Mouse (Mus musculus): ENCODE measurements around the gene Ankdd1b.

The Ankdd1b gene

DNA sequence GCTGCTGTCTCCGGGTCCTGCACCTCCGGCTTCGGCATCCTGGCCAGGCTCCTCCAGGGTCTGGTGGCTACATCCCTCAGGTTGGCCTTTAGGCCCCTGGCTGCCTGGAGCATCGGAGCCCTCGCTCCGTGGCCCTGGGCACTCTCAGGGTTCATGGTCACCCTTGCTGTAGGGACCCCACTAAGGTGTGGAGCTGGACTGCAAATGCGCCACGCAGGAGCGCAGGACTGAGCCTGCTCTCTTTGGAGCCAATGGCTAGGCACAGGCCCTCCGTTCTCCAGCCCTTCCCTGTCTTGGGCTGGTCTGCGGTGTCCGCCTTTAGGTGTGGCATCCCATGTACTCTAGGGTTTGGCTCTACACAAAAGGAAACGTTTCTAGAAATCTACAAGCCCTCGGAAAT, at the start of gene Ankdd1b:
Gene Ankdd1b, minus strand, starts transcription at position 242 of the 400 bp plus-strand sequence.
- no peak for DNase-seq (ENCODE audit: inconsistent ontology term)

DNA sequence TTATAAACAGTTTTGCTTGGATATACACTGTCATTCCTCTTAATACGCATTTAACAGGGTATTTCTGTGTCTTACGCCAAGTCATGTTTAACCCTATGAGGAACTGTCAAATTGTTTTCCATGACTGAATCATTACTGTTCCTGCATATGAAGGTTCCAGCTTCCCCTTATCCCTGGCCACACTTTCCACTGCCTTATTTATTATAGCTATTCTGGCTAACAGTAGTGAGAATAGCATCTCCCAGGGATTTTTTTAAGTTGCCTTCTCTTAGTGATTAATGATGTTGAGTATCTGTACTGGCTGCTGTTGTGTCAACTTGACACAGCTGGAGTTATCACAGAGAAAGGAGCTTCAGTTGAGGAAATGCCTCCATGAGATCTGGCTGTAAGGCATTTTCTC, 46.3 kb upstream of the Ankdd1b start:
- no peak for DNase-seq (ENCODE audit: inconsistent ontology term)

DNA sequence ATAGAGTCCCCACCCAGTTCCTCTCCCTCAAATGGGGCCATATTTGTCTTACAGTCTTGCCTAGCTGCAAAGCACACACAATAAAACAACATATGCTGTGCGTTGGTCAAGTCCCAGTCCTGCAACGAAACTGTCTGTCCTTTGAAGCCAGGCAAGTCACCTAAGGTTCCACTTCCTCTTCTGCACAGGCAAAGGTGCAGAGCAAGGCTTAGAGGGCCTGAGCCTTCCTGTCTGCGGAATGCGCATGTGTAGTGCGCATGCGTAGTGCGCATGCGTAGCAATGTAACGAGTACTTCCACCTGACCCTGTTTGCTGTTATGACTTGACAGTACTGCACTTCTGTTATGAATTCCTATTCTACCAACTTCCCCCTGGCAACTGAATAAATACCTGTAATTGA, 45.3 kb upstream of the Ankdd1b start:
- no peak for DNase-seq (ENCODE audit: inconsistent ontology term)

DNA sequence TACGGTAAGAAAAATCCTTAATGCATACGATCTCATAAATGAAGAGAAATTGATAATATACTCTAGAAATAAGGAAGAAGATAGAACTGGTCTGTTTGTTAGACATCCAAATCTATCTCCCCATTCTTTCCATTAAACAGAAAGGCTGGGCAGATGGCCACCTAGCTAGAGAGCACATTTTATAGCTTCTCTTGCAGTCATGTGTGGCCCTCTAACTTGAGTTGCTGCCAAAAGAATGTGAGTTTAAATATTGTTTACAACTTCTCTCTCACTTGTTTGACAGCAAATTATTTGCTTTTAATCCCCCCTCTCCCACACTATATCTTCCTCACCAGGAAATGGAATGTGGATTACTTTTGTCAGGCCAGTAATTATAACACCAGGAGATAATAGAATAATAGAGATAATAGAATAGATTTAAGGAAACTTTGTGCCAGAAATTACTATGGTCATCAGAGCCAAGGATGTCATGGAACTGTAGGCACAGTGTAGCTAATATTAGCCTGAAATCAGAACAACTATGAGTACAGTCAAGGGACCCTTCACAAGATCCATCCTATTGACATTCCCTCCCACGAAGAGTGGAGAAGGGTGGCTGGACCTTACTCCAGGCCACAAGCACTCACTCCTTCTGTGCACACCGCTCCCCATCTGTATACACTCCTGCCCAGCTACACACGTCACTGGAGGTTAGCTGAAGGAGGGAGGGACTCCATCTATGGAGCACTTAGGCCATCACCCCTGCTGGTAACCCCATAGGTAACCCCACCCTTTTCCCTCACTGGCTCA, 43.4 kb upstream of the Ankdd1b start:
- no peak for DNase-seq (ENCODE audit: inconsistent ontology term)

DNA sequence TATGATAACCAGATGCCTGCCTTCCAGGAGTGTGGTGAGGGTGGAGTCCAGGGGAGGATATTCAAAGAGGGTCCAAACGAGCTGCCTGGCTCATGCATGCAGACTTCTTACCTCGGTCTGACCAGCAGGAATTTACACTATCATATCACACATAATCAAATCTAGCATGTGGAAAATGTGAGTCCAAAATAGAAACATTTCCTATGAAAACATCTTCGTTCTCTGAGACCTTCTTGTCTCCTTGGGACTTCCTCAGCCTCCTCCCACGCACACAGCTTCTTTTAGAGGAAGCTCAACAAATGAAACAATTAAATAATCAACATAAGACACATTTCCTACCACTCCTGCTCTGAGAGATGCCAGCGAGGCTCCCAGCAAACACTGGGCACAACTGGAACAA, 40.9 kb upstream of the Ankdd1b start:
- no peak for DNase-seq (ENCODE audit: inconsistent ontology term)

DNA sequence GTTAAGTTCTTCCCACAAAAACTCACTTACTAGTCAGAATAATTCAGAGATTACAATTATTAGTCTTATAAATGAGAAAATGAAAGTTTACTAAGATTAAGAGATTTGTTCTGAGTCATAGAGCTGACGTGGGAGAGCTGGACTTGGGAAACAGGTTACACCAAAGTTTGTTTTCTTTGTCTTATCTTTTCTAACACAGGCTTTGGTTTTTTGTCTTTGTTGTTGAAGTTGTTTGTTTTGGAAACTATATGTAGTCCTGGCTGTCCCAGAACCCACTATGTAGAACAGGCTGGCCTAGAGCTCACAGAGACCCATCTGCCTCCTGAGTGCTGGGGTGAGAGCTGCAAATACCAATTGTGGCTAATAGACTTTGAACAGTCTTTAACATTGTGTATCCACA, 40.3 kb upstream of the Ankdd1b start:
- no peak for DNase-seq (ENCODE audit: inconsistent ontology term)

DNA sequence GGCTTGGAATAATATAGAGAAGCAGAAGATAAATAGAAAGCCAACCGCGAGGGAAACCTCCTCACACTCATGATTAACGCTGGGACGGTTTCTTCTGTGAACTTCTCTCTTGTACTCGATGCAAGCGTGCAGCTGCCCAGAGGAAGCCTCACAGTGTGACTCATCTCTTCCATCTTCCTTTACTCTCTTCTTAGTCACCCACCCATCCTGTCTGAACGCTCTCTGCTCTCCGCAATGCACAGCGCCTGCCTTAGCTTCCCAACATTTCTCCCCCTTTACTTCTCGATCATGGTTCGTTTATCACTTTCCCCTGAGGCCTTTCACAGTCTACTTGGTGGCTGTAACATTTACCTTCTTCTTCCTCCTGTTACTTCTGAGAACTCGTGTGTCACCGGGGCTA, 39.6 kb upstream of the Ankdd1b start:
- peak; percentile 24 for DNase-seq (ENCODE audit: inconsistent ontology term)

DNA sequence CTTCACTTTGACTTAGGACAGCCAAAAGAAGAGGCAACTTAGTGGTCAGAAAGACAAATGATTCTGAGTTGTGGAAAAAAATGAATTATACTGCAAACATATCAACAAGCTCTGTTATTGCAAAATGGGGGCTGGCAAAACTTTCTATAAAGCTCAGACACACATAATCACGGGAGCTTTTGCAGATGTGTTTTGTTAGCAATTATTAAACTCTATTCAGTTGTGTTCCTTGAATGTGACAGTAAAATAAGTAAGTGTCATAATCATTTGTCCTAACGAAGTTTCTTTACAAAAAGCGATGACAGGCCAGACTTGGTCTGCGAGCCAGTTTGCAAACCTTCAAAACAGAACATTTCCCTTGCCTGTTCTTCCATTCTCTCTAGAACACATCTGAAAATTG, 36.5 kb upstream of the Ankdd1b start:
- no peak for DNase-seq (ENCODE audit: inconsistent ontology term)

DNA sequence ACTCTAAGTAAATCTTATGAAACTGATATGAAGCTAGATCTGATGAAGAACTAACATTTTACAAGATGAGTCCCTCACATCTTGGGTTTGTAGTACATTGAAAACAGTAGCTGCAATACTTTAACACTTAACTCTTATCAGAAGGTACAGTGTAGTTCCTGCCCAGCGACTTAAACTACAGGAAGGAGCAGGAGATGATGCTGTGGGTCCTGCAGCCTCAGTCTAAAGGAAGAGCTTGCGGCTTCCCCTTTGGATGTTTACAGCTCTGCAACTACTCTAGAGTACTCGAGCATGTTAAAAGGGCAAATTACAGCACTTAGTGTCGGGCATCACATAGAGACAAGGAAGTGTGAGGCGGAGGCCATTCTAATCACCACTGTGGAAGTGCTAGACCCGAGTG, 35.3 kb upstream of the Ankdd1b start:
- DNase-seq (ENCODE audit: inconsistent ontology term), result no peak

DNA sequence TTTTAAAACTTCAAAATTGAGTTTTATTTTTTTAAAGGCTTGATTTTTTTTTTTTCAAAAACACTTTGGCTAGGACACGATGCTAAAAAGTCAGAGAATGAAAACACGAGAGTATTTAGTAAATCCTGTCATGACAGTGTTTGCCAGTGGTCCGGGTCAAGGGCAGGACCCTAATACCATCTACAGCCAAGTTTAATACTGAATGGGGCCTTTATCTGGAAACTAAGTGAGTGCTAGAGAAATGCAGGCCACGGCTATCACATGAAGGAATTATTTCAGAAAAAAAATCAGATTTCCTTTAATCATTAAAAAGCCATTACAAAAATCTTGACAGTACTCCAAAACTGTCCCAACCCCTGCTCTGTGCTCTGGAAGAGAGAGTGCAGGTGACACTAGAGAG, 34.7 kb upstream of the Ankdd1b start:
- DNase-seq (ENCODE audit: inconsistent ontology term), result no peak

DNA sequence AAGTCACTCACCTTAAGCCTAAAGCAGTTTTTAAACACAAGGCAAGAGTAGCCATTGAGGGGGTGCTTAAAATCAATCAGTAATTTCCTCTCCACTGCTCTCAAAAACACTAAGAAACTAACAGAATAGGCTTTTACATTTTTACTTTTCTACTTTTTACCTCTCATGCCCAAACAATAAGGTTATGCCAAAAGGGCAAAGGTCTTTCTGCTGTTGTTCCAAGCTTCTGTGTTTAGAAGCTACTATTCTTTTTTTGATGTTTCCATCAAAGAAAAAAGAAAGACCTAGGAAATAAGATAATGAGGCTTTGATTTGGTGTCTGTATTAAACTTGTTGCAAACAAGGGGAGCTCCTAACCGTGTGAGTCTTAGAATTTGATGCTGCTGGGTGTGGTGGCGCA, 28.9 kb upstream of the Ankdd1b start:
- no peak for DNase-seq (ENCODE audit: inconsistent ontology term)

DNA sequence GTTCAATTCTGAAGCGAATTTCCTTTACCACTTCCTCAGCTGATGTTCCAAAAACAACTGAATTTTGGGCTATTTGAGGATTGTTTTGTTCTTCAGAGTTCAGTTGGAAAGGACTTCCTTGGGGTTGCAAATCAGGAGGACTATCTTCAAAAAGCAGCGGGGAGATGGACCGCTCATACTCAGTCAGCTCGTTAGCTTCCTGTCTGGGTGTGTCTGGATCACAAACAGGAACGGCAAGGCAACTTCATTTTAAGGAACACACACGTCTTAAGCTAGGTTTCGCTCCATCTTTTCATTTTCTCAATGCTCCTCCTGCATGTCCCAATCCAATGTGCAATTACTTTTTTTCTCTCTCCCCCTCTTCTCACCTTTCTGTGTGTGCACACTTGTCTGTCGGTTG, 25.6 kb upstream of the Ankdd1b start:
- no peak for DNase-seq (ENCODE audit: inconsistent ontology term)

DNA sequence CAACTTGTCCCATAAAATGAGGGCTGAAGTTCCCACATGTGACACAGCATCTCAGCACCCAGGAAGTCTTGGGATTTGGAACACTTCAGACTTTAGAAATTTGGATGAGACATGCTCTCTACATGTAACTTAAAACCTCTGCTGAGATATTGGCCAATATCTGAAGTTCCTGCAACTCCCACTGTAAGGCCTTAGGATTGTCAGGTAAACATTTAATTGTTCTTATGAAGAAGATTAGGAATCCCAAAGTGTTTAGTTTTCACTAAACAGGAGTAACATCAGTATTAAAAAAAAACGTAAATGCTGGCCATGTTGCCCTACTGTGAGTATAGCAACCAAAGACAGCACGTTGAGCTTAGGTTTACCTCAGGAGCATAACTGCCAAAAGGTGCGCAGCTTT, 19.4 kb upstream of the Ankdd1b start, which contains the start of gene Gm17622:
Gene Gm17622, plus strand, starts transcription at position 301 of the 400 bp plus-strand sequence.
- no peak for DNase-seq (ENCODE audit: inconsistent ontology term)

DNA sequence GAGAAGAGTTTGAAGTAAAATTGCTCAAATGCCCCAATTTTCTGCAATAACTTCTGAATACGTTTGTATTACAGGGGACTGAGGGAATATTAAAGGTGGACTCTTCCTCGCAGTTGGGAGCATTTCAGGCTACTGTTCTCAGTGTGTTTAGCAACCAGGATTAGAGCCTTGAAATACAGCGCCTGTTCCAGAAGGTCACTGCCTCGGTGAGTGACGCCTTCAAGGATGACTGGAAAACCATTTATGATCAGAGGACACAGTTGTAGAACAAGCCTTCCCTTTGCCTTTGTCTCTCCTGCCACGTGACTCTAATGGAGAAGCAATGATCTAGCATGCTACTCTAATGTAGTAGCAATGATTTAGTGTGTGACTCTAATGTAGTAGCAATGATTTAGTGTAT, 17.0 kb upstream of the Ankdd1b start:
- no peak for DNase-seq (ENCODE audit: inconsistent ontology term)

DNA sequence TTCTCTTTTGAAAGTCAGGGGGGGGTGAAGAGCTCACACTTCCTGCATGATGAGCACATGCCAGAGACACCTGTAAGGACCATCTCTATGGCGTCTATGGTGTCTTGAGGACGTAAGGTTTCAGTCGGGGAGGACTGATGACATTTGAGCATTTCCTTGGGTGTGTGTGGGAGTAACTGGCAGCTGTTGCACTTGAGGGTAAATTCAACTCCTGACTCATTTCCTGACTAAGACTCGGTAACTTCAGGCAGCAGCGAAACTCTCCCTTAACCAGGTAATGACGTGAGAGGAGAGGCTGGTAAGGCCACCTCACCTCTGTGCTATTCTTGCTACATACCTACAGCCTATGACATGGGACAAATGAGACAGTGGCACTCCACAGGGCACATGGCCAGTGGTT, 16.2 kb upstream of the Ankdd1b start:
- DNase-seq (ENCODE audit: inconsistent ontology term), result no peak

DNA sequence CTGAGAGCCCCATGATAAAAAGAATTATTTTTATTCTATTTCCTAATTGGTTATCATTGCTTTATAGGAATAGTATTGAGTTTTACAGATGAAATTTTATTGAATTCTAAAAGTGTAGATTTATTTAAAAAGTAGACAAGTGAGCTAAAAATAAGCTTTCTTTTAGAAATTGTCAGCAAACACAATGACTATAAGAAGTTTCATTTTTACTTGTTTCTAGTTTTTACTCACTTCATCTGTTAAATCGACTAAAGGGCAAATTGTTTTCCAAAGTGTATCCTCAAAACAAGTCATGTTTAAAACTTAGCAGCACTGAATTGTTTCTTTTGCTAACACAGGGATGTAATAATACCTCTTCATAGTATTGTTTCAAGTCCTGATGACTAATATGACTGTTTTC, 8.0 kb upstream of the Ankdd1b start:
- DNase-seq (ENCODE audit: inconsistent ontology term), result no peak

DNA sequence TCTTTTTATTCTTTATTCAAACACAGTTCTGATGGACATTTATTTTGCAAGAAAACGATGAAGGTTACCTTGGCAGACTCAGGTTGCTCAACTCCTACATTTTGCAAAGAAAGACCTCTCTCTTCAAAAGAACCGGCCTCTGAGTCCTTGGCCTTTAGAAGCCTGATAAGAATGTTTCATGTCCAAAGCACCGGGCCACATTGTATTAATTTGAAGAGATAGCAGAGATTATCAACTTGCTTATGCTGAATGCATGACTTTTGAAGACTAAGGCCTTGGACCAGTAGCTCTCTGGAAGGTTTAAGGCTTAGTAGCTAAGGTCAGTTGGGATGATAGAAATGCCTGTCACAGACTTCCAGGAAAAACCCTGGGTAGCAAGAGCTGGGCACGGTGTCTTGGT, 6.2 kb upstream of the Ankdd1b start:
- DNase-seq (ENCODE audit: inconsistent ontology term), result no peak

DNA sequence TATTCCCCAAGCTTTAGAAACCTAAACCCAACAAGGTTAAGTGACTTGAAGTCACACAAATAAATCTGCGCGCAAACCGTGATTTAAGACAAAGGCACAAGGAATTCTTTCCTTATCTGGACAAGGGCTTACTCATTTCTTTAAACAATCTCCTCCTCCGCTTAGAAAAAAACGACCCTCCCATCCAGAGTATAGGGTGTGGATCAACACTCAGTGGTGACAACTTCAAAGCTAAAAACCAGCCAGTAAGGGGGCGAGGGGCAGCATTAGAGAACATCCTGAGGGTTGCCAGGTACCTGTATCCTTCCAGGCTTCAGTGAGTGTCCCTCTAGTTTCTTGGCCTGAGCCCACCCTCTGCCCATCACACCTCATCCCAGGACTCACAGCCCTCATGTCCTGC, 442 bp downstream of the Ankdd1b start:
- no peak for DNase-seq (ENCODE audit: inconsistent ontology term)

DNA sequence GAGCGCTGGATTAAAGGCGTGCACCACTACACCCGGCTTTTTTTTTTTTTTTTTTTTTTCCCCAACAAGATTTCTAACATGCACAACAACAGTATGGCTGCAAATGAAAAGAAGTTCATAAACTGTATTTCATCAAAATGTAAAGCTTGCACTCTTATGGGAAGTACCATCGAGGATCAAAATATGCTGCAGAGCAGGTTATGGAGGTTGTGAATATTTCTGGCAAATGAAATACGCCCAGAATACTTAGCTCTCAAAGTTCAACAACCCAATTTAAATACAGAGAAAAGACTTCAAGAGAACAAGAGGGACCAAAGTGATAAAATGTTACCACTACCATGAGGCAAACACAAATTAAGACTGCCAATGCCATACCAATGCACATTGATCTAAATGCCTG, 2.3 kb downstream of the Ankdd1b start:
- DNase-seq (ENCODE audit: inconsistent ontology term), result no peak

DNA sequence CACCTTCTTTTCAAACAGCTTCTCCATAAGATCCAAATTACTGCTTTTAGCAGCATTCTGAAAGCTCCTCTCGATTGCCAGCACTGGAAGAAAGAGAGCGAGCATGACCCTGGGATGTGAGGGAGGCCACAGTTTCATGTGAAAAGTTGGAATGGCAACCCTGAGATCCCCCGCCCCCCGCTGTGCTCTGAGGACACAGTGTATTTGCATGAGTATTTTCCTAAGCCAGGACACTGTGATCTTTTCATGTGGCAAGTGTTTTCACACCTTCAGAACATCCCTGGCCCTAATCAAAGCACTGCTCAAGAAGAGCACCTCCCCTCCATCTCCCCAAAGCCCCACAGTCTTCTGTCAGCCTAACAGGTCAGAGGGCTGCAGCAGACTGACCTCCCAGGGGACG, 5.7 kb downstream of the Ankdd1b start:
- DNase-seq (ENCODE audit: inconsistent ontology term), result no peak

DNA sequence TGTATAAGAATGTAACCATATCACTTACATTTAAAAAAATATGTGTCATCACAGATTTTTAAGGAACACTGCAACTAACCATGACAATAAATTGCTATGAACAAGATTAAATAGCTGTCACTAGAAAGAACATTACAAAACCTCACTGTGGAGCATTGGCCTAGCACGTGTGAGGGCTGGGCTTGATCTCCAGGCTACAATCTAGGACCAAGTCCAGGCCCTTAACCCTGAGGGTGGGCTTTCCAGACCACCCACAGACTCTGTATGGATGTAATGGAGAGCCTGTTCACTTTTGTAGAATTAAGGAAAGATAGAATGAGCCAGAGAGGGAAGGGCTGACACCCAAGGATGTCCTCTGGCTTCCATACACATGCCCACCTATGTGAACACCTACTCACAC, 8.4 kb downstream of the Ankdd1b start:
- no peak for DNase-seq (ENCODE audit: inconsistent ontology term)

DNA sequence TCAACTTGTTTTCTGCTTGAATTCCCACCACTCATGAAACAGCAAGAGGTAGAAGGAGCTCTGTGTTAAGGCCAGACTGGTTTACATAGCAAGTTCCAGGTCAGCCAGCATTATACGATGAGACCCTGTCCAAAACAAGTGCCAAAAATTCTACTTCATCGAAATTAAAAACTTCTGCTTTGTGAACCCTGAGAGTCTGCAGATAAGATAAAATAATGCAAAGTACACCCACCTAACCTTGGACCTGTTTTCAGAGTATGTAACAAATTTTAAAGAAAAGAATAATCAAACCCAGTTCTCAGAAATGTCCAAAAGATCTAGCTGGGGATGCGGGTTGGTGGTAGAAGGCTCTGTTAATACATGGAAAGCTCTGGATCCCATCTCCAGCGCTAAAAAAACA, 12.4 kb downstream of the Ankdd1b start:
- no peak for DNase-seq (ENCODE audit: inconsistent ontology term)

DNA sequence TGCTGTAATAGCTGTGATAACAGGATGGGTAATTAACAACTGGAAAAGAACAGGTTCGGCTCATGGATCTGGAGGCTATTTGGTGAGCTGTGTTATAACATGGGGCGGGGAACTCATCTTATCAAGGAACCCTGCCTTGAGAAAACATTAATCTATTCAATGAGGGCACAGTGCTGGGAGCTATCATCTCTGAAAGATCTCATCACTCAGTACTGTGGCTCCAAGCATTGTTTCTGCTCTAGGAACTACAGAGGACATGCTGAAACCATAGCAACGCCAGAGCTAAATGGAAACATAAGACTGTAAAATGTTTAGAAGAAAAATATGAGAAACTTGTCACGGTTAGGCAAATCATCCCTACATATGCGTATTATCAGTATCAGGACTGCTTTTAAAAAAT, 13.0 kb downstream of the Ankdd1b start:
- DNase-seq (ENCODE audit: inconsistent ontology term), result no peak

DNA sequence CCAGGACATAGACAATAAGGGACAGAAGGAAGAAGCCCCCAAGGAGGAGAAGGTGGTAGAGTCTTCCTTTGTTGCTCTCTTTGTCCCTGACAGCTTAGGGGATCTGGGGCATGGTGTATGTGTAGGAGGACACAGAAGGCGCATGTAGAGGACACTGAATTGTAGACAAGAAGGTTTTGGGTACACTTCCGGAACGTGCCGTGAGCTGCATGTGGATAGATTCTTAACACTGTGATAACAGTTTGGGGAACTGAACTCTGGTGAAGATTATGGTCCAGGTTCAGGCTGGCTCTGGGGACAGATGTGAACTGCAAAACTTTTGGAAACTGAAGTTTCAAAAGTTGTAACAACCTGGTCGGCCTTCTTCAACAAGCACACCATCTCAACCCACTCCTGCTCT, 13.4 kb downstream of the Ankdd1b start:
- DNase-seq (ENCODE audit: inconsistent ontology term), result no peak

All from Muller cell, postnatal 12 days (primary cell).